Mouse (Mus musculus): Measurements from ENCODE around the gene Abhd2. TPM values are rescaled to one million over a fixed set of nuclear protein-coding genes. Genes with fewer than 3 reads are reported as not detected.
"Not testable (repeated sequence)": the region's sequence is repeated elsewhere in the genome, so short reads cannot be mapped to it uniquely, and the experiment has no call there.

The Abhd2 gene
- polyA plus RNA-seq, 1 experiment from 2014 or later = 20.3 TPM

DNA sequence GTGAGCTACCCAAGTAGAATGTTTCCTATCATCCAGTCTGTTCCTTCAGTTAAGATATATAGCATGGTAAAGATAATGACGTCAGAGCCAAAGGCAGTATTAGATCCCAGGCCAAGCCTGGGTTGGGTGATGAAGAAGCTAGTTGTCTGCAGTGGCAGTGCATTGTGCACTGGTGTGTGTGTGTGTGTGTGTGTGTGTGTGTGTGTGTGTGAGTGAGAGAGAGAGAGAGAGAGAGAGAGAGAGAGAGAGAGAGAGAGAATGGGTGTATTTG lies 10.6 kb downstream of the Abhd2 start:
- not testable (repeated sequence) for H3K27ac ChIP-seq (ENCODE audit: low read depth, low read length); ATAC-seq (ENCODE audit: low read depth)
- H3K4me1 ChIP-seq (ENCODE audit: control insufficient read depth, insufficient read depth, low read length) = peaks cover 12% of the 10 kb centered on the region; the same call in 1 of the 2 replicates

DNA sequence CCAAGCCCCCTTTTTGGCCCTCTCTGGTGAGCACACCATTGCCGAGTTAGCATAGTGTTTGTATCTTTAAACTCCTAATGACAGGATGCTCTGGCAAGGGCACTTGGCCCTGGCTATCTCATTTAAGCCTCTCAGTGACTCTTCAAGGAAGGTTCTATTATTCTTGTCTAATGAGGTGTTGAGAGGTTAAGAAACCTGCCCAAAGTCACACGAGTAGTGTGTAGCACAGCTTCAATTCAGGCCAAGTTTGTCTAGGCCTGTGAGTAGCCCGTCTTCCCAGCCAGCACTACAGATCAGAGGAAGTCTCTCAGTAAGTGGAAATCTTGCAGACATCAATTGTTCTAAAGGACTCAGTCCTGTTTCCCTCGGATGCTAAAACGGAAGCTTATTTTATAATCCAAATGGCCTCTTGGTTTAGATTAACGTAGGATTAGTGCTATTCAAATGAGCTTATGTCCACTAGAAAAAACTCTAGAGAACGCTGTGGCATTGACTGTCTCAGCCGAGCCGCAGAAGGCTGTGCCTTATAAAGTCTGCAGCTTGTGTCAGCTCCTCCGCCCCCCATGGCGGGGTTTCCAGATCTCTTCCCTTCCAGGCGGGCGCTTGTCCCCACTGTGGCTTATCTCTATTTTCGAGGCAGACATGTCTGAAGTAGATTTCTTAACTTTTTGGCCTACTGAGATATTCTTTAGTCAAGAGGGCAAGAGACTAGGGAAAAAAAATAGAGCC lies 11.3 kb downstream of the Abhd2 start:
- Histone ChIP-seq H3K4me1 (ENCODE audit: control insufficient read depth, insufficient read depth, low read length) (peaks cover 7% of the 10 kb centered on the region; the same call in 1 of the 2 replicates), H3K4me2 (ENCODE audit: low read depth, low read length) (no peak overlapping the region), H3K9ac (replicated peaks; ENCODE audit: low read depth, low read length) (no peak overlapping the region), H3K27ac (ENCODE audit: low read depth, low read length) (no peak overlapping the region), H3K27me3 (ENCODE audit: control insufficient read depth, insufficient read depth, low read length) (no peaks in the 10 kb centered on the region), H3K4me3 (ENCODE audit: low read depth, low read length) (no peak overlapping the region), H3K9me3 (ENCODE audit: control insufficient read depth, low read length) (no peaks in the 10 kb centered on the region), H3K36me3 (ENCODE audit: control insufficient read depth, insufficient read depth, low read length) (no peaks in the 10 kb centered on the region)
- no peak for ATAC-seq (ENCODE audit: low read depth)
- WGBS = 77% methylated on average over 14 of the region's 14 CpGs

More for the DNA sequence above, 10.6 kb downstream of the Abhd2 start:
- not testable (repeated sequence) for H3K27me3 ChIP-seq (ENCODE audit: control insufficient read depth, insufficient read depth, low read length); H3K4me2 ChIP-seq (ENCODE audit: low read depth, low read length); H3K9me3 ChIP-seq (ENCODE audit: control insufficient read depth, low read length); H3K4me3 ChIP-seq (ENCODE audit: low read depth, low read length); H3K9ac ChIP-seq (replicated peaks; ENCODE audit: low read depth, low read length); H3K36me3 ChIP-seq (ENCODE audit: control insufficient read depth, insufficient read depth, low read length)
- WGBS = 59% methylated on average over 1 of the region's 1 CpGs

DNA sequence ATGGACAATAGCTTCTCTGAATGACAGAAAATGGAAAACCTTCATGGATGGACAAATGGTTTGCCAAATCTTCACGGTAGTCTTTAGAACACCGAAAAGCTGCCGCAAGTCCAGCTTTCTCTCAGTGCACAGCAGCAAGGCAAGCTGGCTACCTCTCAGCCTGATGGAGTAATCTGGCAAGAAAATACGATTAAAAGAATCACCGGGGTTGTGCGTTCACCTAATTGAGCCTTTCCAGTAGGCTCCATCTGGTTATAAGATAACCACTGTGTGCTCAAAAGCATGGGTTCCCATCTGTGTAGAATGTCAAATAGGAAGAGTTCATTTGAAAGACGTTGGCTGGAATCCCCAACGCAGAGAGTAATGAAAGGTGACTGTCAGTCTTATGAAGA lies 11.9 kb downstream of the Abhd2 start:
- ATAC-seq (ENCODE audit: low read depth) = no peak
- Histone ChIP-seq H3K27ac (ENCODE audit: low read depth, low read length) (no peak overlapping the region), H3K36me3 (ENCODE audit: control insufficient read depth, insufficient read depth, low read length) (no peaks in the 10 kb centered on the region)

DNA sequence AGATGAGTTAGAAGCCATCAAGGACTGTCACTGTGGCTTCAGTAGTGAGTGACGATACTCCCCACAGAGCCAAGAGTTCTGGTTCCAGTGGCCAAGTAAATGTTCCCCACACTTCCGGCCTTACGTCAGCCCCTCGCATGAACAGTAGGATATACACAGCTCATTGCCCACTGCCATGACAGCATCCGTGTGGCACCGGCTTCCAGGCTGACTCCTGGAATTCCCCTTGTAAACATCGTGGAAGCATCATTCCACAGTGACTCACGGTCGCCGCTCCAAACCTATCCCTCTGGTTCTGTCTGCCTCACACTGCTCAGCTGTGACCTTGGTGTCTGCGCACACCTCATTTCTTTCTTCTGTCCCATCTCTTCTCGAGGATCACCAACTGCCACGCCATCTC lies 12.4 kb downstream of the Abhd2 start:
- H3K27me3 ChIP-seq (ENCODE audit: control insufficient read depth, insufficient read depth, low read length) = no peaks in the 10 kb centered on the region
- H3K27ac ChIP-seq (ENCODE audit: low read depth, low read length) = no peak overlapping the region
- WGBS = 91% methylated on average over 13 of the region's 13 CpGs
- H3K9me3 ChIP-seq (ENCODE audit: control insufficient read depth, low read length) = no peaks in the 10 kb centered on the region
- no peak for ATAC-seq (ENCODE audit: low read depth)
- no peak overlapping the region for H3K4me3 ChIP-seq (ENCODE audit: low read depth, low read length)
- H3K9ac ChIP-seq (replicated peaks; ENCODE audit: low read depth, low read length) = no peak overlapping the region
- peaks cover 6% of the 10 kb centered on the region; the same call in 1 of the 2 replicates for H3K4me1 ChIP-seq (ENCODE audit: control insufficient read depth, insufficient read depth, low read length)
- no peak overlapping the region for H3K4me2 ChIP-seq (ENCODE audit: low read depth, low read length)
- H3K36me3 ChIP-seq (ENCODE audit: control insufficient read depth, insufficient read depth, low read length) = no peaks in the 10 kb centered on the region

More for the DNA sequence above, 11.9 kb downstream of the Abhd2 start:
- H3K9ac ChIP-seq (replicated peaks; ENCODE audit: low read depth, low read length) = no peak overlapping the region
- no peaks in the 10 kb centered on the region for H3K27me3 ChIP-seq (ENCODE audit: control insufficient read depth, insufficient read depth, low read length)
- no peaks in the 10 kb centered on the region for H3K9me3 ChIP-seq (ENCODE audit: control insufficient read depth, low read length)
- peaks cover 6% of the 10 kb centered on the region; the same call in 1 of the 2 replicates for H3K4me1 ChIP-seq (ENCODE audit: control insufficient read depth, insufficient read depth, low read length)
- H3K4me3 ChIP-seq (ENCODE audit: low read depth, low read length) = no peak overlapping the region
- 85% methylated on average over 8 of the region's 8 CpGs for WGBS
- H3K4me2 ChIP-seq (ENCODE audit: low read depth, low read length) = no peak overlapping the region

DNA sequence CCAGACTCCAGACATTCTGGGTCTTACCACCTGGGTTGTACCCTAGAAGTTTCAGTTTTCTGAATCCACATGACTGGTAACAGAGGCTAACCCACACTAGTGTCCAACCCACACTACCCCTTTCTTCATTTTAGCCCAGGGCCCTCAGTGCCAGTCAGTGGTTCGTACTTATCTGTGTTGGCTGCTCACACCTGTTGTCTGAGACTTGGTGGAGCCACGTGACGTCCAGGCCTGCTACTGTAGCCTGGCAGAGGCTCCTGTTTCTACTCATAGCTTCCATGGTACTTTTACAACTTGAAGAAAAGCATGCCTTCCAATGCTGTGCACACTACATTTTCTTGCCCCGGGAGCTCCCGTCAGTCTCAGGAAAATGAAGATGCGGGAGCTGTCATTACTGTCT lies 14.2 kb downstream of the Abhd2 start:
- H3K27me3 ChIP-seq (ENCODE audit: control insufficient read depth, insufficient read depth, low read length) = no peaks in the 10 kb centered on the region
- no peak for ATAC-seq (ENCODE audit: low read depth)
- H3K27ac ChIP-seq (ENCODE audit: low read depth, low read length) = no peak overlapping the region
- H3K4me1 ChIP-seq (ENCODE audit: control insufficient read depth, insufficient read depth, low read length) = peaks cover 6% of the 10 kb centered on the region; the same call in 1 of the 2 replicates
- H3K9me3 ChIP-seq (ENCODE audit: control insufficient read depth, low read length) = no peaks in the 10 kb centered on the region
- H3K4me2 ChIP-seq (ENCODE audit: low read depth, low read length) = no peak overlapping the region
- H3K4me3 ChIP-seq (ENCODE audit: low read depth, low read length) = no peak overlapping the region
- H3K9ac ChIP-seq (replicated peaks; ENCODE audit: low read depth, low read length) = no peak overlapping the region
- 89% methylated on average over 6 of the region's 6 CpGs for WGBS
- no peaks in the 10 kb centered on the region for H3K36me3 ChIP-seq (ENCODE audit: control insufficient read depth, insufficient read depth, low read length)

DNA sequence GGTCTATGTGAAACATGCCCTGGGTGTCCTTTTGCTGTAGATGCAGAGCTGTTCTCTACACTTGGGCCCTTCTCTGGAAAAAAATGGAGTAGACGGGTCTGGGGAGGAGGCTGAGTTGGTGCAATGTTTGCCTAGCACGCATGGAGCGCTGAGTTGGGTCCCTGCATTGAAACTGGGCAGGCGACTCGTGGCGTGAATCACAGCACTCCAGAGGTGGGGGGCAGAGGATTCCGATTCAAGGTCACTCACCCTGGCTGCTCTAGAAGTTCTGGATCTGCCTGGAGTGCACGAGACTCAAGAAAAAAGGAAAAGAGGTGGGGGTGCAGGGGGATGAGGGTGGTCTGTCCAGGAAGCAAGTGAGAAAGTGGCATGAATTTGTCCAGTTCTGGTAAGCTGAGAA lies 14.9 kb downstream of the Abhd2 start:
- peaks cover 3% of the 10 kb centered on the region; the same call in 1 of the 2 replicates for H3K4me1 ChIP-seq (ENCODE audit: control insufficient read depth, insufficient read depth, low read length)
- H3K9me3 ChIP-seq (ENCODE audit: control insufficient read depth, low read length) = no peaks in the 10 kb centered on the region
- H3K27me3 ChIP-seq (ENCODE audit: control insufficient read depth, insufficient read depth, low read length) = no peaks in the 10 kb centered on the region
- 90% methylated on average over 8 of the region's 8 CpGs for WGBS
- no peak for ATAC-seq (ENCODE audit: low read depth)
- no peaks in the 10 kb centered on the region for H3K36me3 ChIP-seq (ENCODE audit: control insufficient read depth, insufficient read depth, low read length)
- H3K27ac ChIP-seq (ENCODE audit: low read depth, low read length) = no peak overlapping the region
- H3K4me3 ChIP-seq (ENCODE audit: low read depth, low read length) = no peak overlapping the region
- H3K9ac ChIP-seq (replicated peaks; ENCODE audit: low read depth, low read length) = no peak overlapping the region
- no peak overlapping the region for H3K4me2 ChIP-seq (ENCODE audit: low read depth, low read length)

DNA sequence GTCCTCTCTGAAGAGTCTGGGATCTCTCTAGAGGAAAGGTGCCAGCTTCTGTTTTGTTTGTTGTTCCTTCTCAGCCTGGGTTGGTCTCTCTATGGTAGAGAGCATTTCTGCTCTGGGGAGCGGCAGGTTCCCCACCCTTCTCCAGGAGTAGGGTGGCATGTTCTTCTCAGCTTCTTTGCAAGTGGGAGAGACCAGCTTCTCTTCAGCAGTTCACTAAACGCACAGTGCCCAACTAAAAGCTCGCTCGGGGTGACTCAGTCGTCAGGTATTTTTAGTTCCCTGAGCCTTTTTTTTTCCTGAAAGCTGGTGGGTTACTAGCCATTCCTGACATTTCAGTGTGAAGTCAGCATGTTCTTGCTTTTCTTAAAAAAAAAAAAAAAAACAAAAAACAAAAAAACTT lies 15.4 kb downstream of the Abhd2 start:
- Histone ChIP-seq H3K9me3 (ENCODE audit: control insufficient read depth, low read length) (no peaks in the 10 kb centered on the region), H3K4me3 (ENCODE audit: low read depth, low read length) (no peak overlapping the region), H3K9ac (replicated peaks; ENCODE audit: low read depth, low read length) (no peak overlapping the region), H3K4me1 (ENCODE audit: control insufficient read depth, insufficient read depth, low read length) (peaks cover under 1% of the 10 kb centered on the region; the same call in 1 of the 2 replicates), H3K36me3 (ENCODE audit: control insufficient read depth, insufficient read depth, low read length) (no peaks in the 10 kb centered on the region), H3K27me3 (ENCODE audit: control insufficient read depth, insufficient read depth, low read length) (no peaks in the 10 kb centered on the region), H3K27ac (ENCODE audit: low read depth, low read length) (no peak overlapping the region), H3K4me2 (ENCODE audit: low read depth, low read length) (no peak overlapping the region)
- 96% methylated on average over 5 of the region's 5 CpGs for WGBS
- ATAC-seq (ENCODE audit: low read depth) = no peak

DNA sequence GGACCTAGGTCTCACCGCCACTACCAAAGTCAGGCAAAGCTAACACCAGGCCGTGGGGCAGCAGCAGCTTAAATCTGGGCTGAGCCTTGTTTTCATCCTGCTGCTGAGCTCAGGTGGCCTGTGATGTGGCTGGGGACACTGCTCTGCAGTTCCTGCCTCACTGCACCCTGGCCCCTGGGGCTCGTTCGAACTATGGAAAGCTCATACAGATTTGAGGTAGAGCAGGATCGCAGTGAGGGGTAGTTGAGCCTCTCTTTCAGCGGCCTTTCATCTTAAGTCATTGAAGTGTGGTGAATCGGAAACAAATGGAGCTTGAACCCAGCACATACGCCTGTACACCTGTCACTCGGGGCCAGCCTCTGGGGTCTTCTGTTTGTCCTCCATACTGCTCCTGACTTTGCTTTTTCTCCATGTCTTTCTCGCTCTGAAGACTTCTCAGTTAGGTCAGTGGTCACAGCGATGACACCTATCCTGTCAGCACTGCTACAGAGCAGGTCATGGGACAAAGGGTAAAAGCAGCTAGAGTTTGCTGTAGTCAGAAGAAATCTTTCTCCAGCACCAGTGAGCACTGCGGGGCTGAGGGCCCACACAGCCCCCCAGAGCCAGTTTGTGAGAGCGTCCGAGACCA lies 20.7 kb downstream of the Abhd2 start:
- 54% methylated on average over 14 of the region's 14 CpGs for WGBS
- Histone ChIP-seq H3K36me3 (ENCODE audit: control insufficient read depth, insufficient read depth, low read length) (no peaks in the 10 kb centered on the region; the same call in 1 of the 2 replicates), H3K27ac (ENCODE audit: low read depth, low read length) (no peak overlapping the region), H3K4me2 (ENCODE audit: low read depth, low read length) (no peak overlapping the region), H3K4me3 (ENCODE audit: low read depth, low read length) (no peak overlapping the region), H3K4me1 (ENCODE audit: control insufficient read depth, insufficient read depth, low read length) (peaks cover 3% of the 10 kb centered on the region; the same call in 1 of the 2 replicates), H3K27me3 (ENCODE audit: control insufficient read depth, insufficient read depth, low read length) (no peaks in the 10 kb centered on the region), H3K9me3 (ENCODE audit: control insufficient read depth, low read length) (no peaks in the 10 kb centered on the region), H3K9ac (replicated peaks; ENCODE audit: low read depth, low read length) (no peak overlapping the region)
- ATAC-seq (ENCODE audit: low read depth) = no peak

DNA sequence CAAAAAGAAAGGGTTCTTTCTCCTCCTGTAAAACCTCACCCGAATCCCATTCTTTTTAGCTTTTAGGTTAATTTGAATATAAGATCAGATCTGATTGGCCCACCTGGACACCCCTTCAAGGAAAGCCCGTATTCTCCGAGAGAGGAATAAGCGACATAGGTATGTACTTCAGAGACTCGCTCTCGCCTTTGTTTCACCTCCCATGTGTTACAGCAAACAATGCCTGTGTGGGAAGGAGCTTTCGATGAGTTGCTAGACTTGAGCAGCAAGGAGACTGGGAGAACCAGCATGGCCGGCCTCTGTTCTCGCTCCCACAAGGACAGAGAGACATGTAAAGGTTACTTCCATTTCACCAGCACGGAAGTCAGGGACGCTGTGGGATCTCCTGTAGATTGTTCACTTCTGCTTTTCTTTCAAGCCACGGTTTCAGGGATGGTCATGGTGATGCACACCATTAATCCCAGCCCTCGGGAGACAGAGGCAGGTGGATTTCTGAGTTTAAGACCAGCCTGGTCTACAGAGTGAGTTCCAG lies 21.5 kb downstream of the Abhd2 start:
- Histone ChIP-seq H3K9ac (replicated peaks; ENCODE audit: low read depth, low read length) (no peak overlapping the region), H3K4me3 (ENCODE audit: low read depth, low read length) (no peak overlapping the region), H3K4me1 (ENCODE audit: control insufficient read depth, insufficient read depth, low read length) (peaks cover 3% of the 10 kb centered on the region; the same call in 1 of the 2 replicates), H3K4me2 (ENCODE audit: low read depth, low read length) (no peak overlapping the region), H3K36me3 (ENCODE audit: control insufficient read depth, insufficient read depth, low read length) (no peaks in the 10 kb centered on the region; the same call in 1 of the 2 replicates), H3K9me3 (ENCODE audit: control insufficient read depth, low read length) (no peaks in the 10 kb centered on the region), H3K27me3 (ENCODE audit: control insufficient read depth, insufficient read depth, low read length) (no peaks in the 10 kb centered on the region), H3K27ac (ENCODE audit: low read depth, low read length) (no peak overlapping the region)
- WGBS = 88% methylated on average over 13 of the region's 13 CpGs
- ATAC-seq (ENCODE audit: low read depth) = no peak
